Mouse (Mus musculus): ENCODE data around the gene Lhpp. TPM values are rescaled to one million over a fixed set of nuclear protein-coding genes. Genes with fewer than 3 reads are reported as not detected.
"Not testable (repeated sequence)": the region's sequence is repeated elsewhere in the genome, so short reads cannot be mapped to it uniquely, and the experiment has no call there.

Lhpp gene
- polyA plus RNA-seq, 1 experiment from 2014 or later: 16.8 TPM

GRCm38 (mm10) chr7:132658688-132659087 is 48.2 kb downstream of the Lhpp start:
- H3K9ac ChIP-seq (ENCODE audit: low read depth, low read length): peak overlapping the region; percentile 35; the same call in 1 of the 2 replicates
- no peaks in the 10 kb centered on the region for H3K9me3 ChIP-seq (replicated peaks; ENCODE audit: low read length)
- no peak for DNase-seq (ENCODE audit: low spot score)
- no peak for TF ChIP-seq CTCF (IDR thresholded peaks at IDR 0.05; ENCODE audit: low read depth)
- no peak overlapping the region for H3K4me2 ChIP-seq (ENCODE audit: low read length)
- H3K27me3 ChIP-seq (ENCODE audit: insufficient read depth, low read length): no peaks in the 10 kb centered on the region
- H3K4me3 ChIP-seq (replicated peaks; ENCODE audit: low read depth, low read length): no peak overlapping the region
- H3K4me1 ChIP-seq (replicated peaks; ENCODE audit: insufficient read depth, low read length): peaks cover 35% of the 10 kb centered on the region
- WGBS: 63% methylated on average over 5 of the region's 5 CpGs
- ATAC-seq (replicated peaks; ENCODE audit: low FRiP score, low read depth): no peak
- H3K27ac ChIP-seq: peak overlapping the region; percentile 62
- H3K36me3 ChIP-seq (ENCODE audit: insufficient read depth, low read length): no peaks in the 10 kb centered on the region

- no peak for TF ChIP-seq CTCF (IDR thresholded peaks at IDR 0.05; ENCODE audit: low read depth)
- Histone ChIP-seq H3K27ac (peak overlapping the region; percentile 25; the same call in 1 of the 2 replicates), H3K27me3 (ENCODE audit: insufficient read depth, low read length) (no peaks in the 10 kb centered on the region), H3K9me3 (replicated peaks; ENCODE audit: low read length) (no peaks in the 10 kb centered on the region), H3K9ac (ENCODE audit: low read depth, low read length) (no peak overlapping the region), H3K4me1 (replicated peaks; ENCODE audit: insufficient read depth, low read length) (peaks cover 35% of the 10 kb centered on the region), H3K36me3 (ENCODE audit: insufficient read depth, low read length) (no peaks in the 10 kb centered on the region), H3K4me2 (ENCODE audit: low read length) (no peak overlapping the region), H3K4me3 (replicated peaks; ENCODE audit: low read depth, low read length) (no peak overlapping the region)
- ATAC-seq (replicated peaks; ENCODE audit: low FRiP score, low read depth): no peak
- 53% methylated on average over 7 of the region's 7 CpGs for WGBS
- DNase-seq (ENCODE audit: low spot score): no peak
Measured at GRCm38 (mm10) chr7:132659633-132660032, 49.2 kb downstream of the Lhpp start.

- not testable (repeated sequence) for DNase-seq (ENCODE audit: low spot score); H3K4me3 ChIP-seq (replicated peaks; ENCODE audit: low read depth, low read length); H3K36me3 ChIP-seq (ENCODE audit: insufficient read depth, low read length); H3K4me2 ChIP-seq (ENCODE audit: low read length); H3K9me3 ChIP-seq (replicated peaks; ENCODE audit: low read length); H3K9ac ChIP-seq (ENCODE audit: low read depth, low read length); ATAC-seq (replicated peaks; ENCODE audit: low FRiP score, low read depth); H3K27ac ChIP-seq; H3K27me3 ChIP-seq (ENCODE audit: insufficient read depth, low read length)
- H3K4me1 ChIP-seq (replicated peaks; ENCODE audit: insufficient read depth, low read length): peaks cover 24% of the 10 kb centered on the region
- 58% methylated on average over 6 of the region's 6 CpGs for WGBS
Measured at GRCm38 (mm10) chr7:132662831-132663230, 52.4 kb downstream of the Lhpp start.

GRCm38 (mm10) chr7:132664815-132665214 is 54.4 kb downstream of the Lhpp start:
- no peak overlapping the region for H3K9ac ChIP-seq (ENCODE audit: low read depth, low read length)
- H3K27me3 ChIP-seq (ENCODE audit: insufficient read depth, low read length): no peaks in the 10 kb centered on the region
- H3K4me1 ChIP-seq (replicated peaks; ENCODE audit: insufficient read depth, low read length): peaks cover 7% of the 10 kb centered on the region; the same call in 1 of the 2 replicates
- H3K9me3 ChIP-seq (replicated peaks; ENCODE audit: low read length): no peaks in the 10 kb centered on the region
- no peak for ATAC-seq (replicated peaks; ENCODE audit: low FRiP score, low read depth)
- H3K27ac ChIP-seq: no peak overlapping the region
- no peak overlapping the region for H3K4me2 ChIP-seq (ENCODE audit: low read length)
- TF ChIP-seq CTCF (IDR thresholded peaks at IDR 0.05; ENCODE audit: low read depth): no peak
- 70% methylated on average over 6 of the region's 6 CpGs for WGBS
- H3K4me3 ChIP-seq (replicated peaks; ENCODE audit: low read depth, low read length): no peak overlapping the region
- no peaks in the 10 kb centered on the region for H3K36me3 ChIP-seq (ENCODE audit: insufficient read depth, low read length)
- no peak for DNase-seq (ENCODE audit: low spot score)

- 0 out of 2 replicates have a peak, but pooled peaks cover 2% of the 10 kb centered on the region for H3K4me1 ChIP-seq (replicated peaks; ENCODE audit: insufficient read depth, low read length)
- no peak for TF ChIP-seq CTCF (IDR thresholded peaks at IDR 0.05; ENCODE audit: low read depth)
- no peak overlapping the region for H3K27ac ChIP-seq
- H3K9ac ChIP-seq (ENCODE audit: low read depth, low read length): no peak overlapping the region
- WGBS: 58% methylated on average over 8 of the region's 8 CpGs
- H3K4me3 ChIP-seq (replicated peaks; ENCODE audit: low read depth, low read length): no peak overlapping the region
- H3K36me3 ChIP-seq (ENCODE audit: insufficient read depth, low read length): no peaks in the 10 kb centered on the region
- H3K4me2 ChIP-seq (ENCODE audit: low read length): no peak overlapping the region
- H3K9me3 ChIP-seq (replicated peaks; ENCODE audit: low read length): no peaks in the 10 kb centered on the region
- no peaks in the 10 kb centered on the region for H3K27me3 ChIP-seq (ENCODE audit: insufficient read depth, low read length)
- ATAC-seq (replicated peaks; ENCODE audit: low FRiP score, low read depth) (no peak), DNase-seq (ENCODE audit: low spot score) (no peak)
Measured at GRCm38 (mm10) chr7:132665664-132666382, 55.4 kb downstream of the Lhpp start.

- WGBS: 83% methylated on average over 4 of the region's 4 CpGs
- Histone ChIP-seq H3K27me3 (ENCODE audit: insufficient read depth, low read length) (no peaks in the 10 kb centered on the region), H3K9me3 (replicated peaks; ENCODE audit: low read length) (no peaks in the 10 kb centered on the region), H3K9ac (ENCODE audit: low read depth, low read length) (no peak overlapping the region), H3K4me3 (replicated peaks; ENCODE audit: low read depth, low read length) (no peak overlapping the region), H3K4me1 (replicated peaks; ENCODE audit: insufficient read depth, low read length) (no peaks in the 10 kb centered on the region), H3K4me2 (ENCODE audit: low read length) (no peak overlapping the region), H3K36me3 (ENCODE audit: insufficient read depth, low read length) (no peaks in the 10 kb centered on the region), H3K27ac (no peak overlapping the region)
- DNase-seq (ENCODE audit: low spot score) (no peak), ATAC-seq (replicated peaks; ENCODE audit: low FRiP score, low read depth) (no peak)
- no peak for TF ChIP-seq CTCF (IDR thresholded peaks at IDR 0.05; ENCODE audit: low read depth)
Measured at GRCm38 (mm10) chr7:132666516-132666915, 56.1 kb downstream of the Lhpp start.
